Mouse (Mus musculus): ENCODE data around the gene Spsb3. TPM values are rescaled to one million over a fixed set of nuclear protein-coding genes. Genes with fewer than 3 reads are reported as not detected.

Spsb3 gene
- polyA plus RNA-seq, 1 experiment from 2014 or later: 75.0 TPM

GRCm38 (mm10) chr17:24933163-24933562 lies 46.7 kb downstream of the Spsb3 start:
- H3K9ac ChIP-seq: no peak overlapping the region
- WGBS: 76% methylated on average over 4 of the region's 4 CpGs

GRCm38 (mm10) chr17:24934926-24935325 lies 48.5 kb downstream of the Spsb3 start:
- Histone ChIP-seq H3K27me3 (ENCODE audit: control insufficient read depth, insufficient read depth, low read length) (no peaks in the 10 kb centered on the region), H3K9me3 (ENCODE audit: control insufficient read depth, low read length) (no peaks in the 10 kb centered on the region), H3K4me2 (replicated peaks) (peak overlapping the region; percentile 90), H3K36me3 (replicated peaks; ENCODE audit: control insufficient read depth, insufficient read depth) (peaks cover 13% of the 10 kb centered on the region), H3K27ac (no peak overlapping the region), H3K4me1 (replicated peaks; ENCODE audit: control insufficient read depth, insufficient read depth, low read length) (peaks cover 16% of the 10 kb centered on the region), H3K4me3 (replicated peaks; ENCODE audit: low read length) (peak overlapping the region; percentile 93), H3K9ac (peak overlapping the region; percentile 92)
- no peak for ATAC-seq (ENCODE audit: low FRiP score)
- no peak for DNase-seq (ENCODE audit: low spot score)
- WGBS: 89% methylated on average over 4 of the region's 4 CpGs

More at GRCm38 (mm10) chr17:24933163-24933562, 46.7 kb downstream of the Spsb3 start:
- DNase-seq (ENCODE audit: low spot score) (no peak), ATAC-seq (ENCODE audit: low FRiP score) (no peak)
- peaks cover 16% of the 10 kb centered on the region for H3K4me1 ChIP-seq (replicated peaks; ENCODE audit: control insufficient read depth, insufficient read depth, low read length)
- H3K9me3 ChIP-seq (ENCODE audit: control insufficient read depth, low read length): no peaks in the 10 kb centered on the region
- no peaks in the 10 kb centered on the region for H3K27me3 ChIP-seq (ENCODE audit: control insufficient read depth, insufficient read depth, low read length)
- H3K36me3 ChIP-seq (replicated peaks; ENCODE audit: control insufficient read depth, insufficient read depth): peaks cover 23% of the 10 kb centered on the region
- no peak overlapping the region for H3K27ac ChIP-seq
- no peak overlapping the region for H3K4me2 ChIP-seq (replicated peaks)
- H3K4me3 ChIP-seq (replicated peaks; ENCODE audit: low read length): no peak overlapping the region

- Histone ChIP-seq H3K9ac (peak overlapping the region; percentile 92), H3K27ac (no peak overlapping the region), H3K9me3 (ENCODE audit: control insufficient read depth, low read length) (no peaks in the 10 kb centered on the region), H3K27me3 (ENCODE audit: control insufficient read depth, insufficient read depth, low read length) (no peaks in the 10 kb centered on the region), H3K4me2 (replicated peaks) (peak overlapping the region; percentile 90), H3K36me3 (replicated peaks; ENCODE audit: control insufficient read depth, insufficient read depth) (peaks cover 13% of the 10 kb centered on the region), H3K4me3 (replicated peaks; ENCODE audit: low read length) (peak overlapping the region; percentile 93), H3K4me1 (replicated peaks; ENCODE audit: control insufficient read depth, insufficient read depth, low read length) (peaks cover 16% of the 10 kb centered on the region)
- DNase-seq (ENCODE audit: low spot score) (no peak), ATAC-seq (ENCODE audit: low FRiP score) (no peak)
Observed at GRCm38 (mm10) chr17:24935666-24936065, 49.2 kb downstream of the Spsb3 start.

GRCm38 (mm10) chr17:24936259-24937237 lies 50.1 kb downstream of the Spsb3 start, which contains the start of gene Mapk8ip3:
Gene Mapk8ip3 (minus strand): TSS chr17:24936977.
- peak; percentile 98 for ATAC-seq (ENCODE audit: low FRiP score)
- Histone ChIP-seq H3K36me3 (replicated peaks; ENCODE audit: control insufficient read depth, insufficient read depth) (peaks cover 7% of the 10 kb centered on the region; the same call in 1 of the 2 replicates), H3K4me3 (replicated peaks; ENCODE audit: low read length) (peak within 1 kb of the TSS; percentile 93), H3K27me3 (ENCODE audit: control insufficient read depth, insufficient read depth, low read length) (no peaks in the 10 kb centered on the region), H3K4me1 (replicated peaks; ENCODE audit: control insufficient read depth, insufficient read depth, low read length) (peaks cover 16% of the 10 kb centered on the region), H3K27ac (peak within 1 kb of the TSS; percentile 95), H3K4me2 (replicated peaks) (peak within 1 kb of the TSS; percentile 90), H3K9me3 (ENCODE audit: control insufficient read depth, low read length) (no peaks in the 10 kb centered on the region), H3K9ac (peak within 1 kb of the TSS; percentile 92)
- peak; percentile 92 for DNase-seq (ENCODE audit: low spot score)
- under 1% methylated on average over 78 of the region's 78 CpGs for WGBS

- Histone ChIP-seq H3K4me3 (replicated peaks; ENCODE audit: low read length) (peak overlapping the region; percentile 93), H3K9ac (peak overlapping the region; percentile 92), H3K36me3 (replicated peaks; ENCODE audit: control insufficient read depth, insufficient read depth) (no peaks in the 10 kb centered on the region), H3K4me1 (replicated peaks; ENCODE audit: control insufficient read depth, insufficient read depth, low read length) (peaks cover 16% of the 10 kb centered on the region), H3K9me3 (ENCODE audit: control insufficient read depth, low read length) (no peaks in the 10 kb centered on the region), H3K4me2 (replicated peaks) (peak overlapping the region; percentile 90), H3K27me3 (ENCODE audit: control insufficient read depth, insufficient read depth, low read length) (no peaks in the 10 kb centered on the region), H3K27ac (peak overlapping the region; percentile 95)
- WGBS: 51% methylated on average over 6 of the region's 6 CpGs
- ATAC-seq (ENCODE audit: low FRiP score): no peak
- no peak for DNase-seq (ENCODE audit: low spot score)
Observed at GRCm38 (mm10) chr17:24937266-24937665, 50.8 kb downstream of the Spsb3 start.

Other genes with a start within 250 kb of the Spsb3 start
- 53.5 and 56.9 TPM in 2 replicates for gene Slc9a3r2, start 236.3 kb upstream of the Spsb3 start, polyA plus RNA-seq (2014; fragmentation: Nextera tagmentation; extraction: Ambion mirVana)
- 0.83 TPM in 1 of 2 replicates, not detected in the other for gene Npw, start 228.2 kb upstream of the Spsb3 start, polyA plus RNA-seq (2014; fragmentation: Nextera tagmentation; extraction: Ambion mirVana)
- 22.8 and 25.6 TPM in 2 replicates for gene Zfp598, start 217.0 kb upstream of the Spsb3 start, polyA plus RNA-seq (2014; fragmentation: Nextera tagmentation; extraction: Ambion mirVana)
- gene Syngr3, start 196.7 kb upstream of the Spsb3 start, polyA plus RNA-seq (2014; fragmentation: Nextera tagmentation; extraction: Ambion mirVana): 178 and 220 TPM in 2 replicates
- 35.2 and 43.4 TPM in 2 replicates for gene Gfer, start 190.5 kb upstream of the Spsb3 start, polyA plus RNA-seq (2014; fragmentation: Nextera tagmentation; extraction: Ambion mirVana)
- gene Noxo1, start 190.4 kb upstream of the Spsb3 start, polyA plus RNA-seq (2014; fragmentation: Nextera tagmentation; extraction: Ambion mirVana): 1.9 and 2.4 TPM in 2 replicates
- 58.3 and 64.3 TPM in 2 replicates for gene Tbl3, start 179.0 kb upstream of the Spsb3 start, polyA plus RNA-seq (2014; fragmentation: Nextera tagmentation; extraction: Ambion mirVana)
- not detected in 2 replicates for gene Rnf151, start 168.6 kb upstream of the Spsb3 start, polyA plus RNA-seq (2014; fragmentation: Nextera tagmentation; extraction: Ambion mirVana)
- 800 and 838 TPM in 2 replicates for gene Rps2, start 168.5 kb upstream of the Spsb3 start, polyA plus RNA-seq (2014; fragmentation: Nextera tagmentation; extraction: Ambion mirVana)
- gene Ndufb10, start 162.2 kb upstream of the Spsb3 start, polyA plus RNA-seq (2014; fragmentation: Nextera tagmentation; extraction: Ambion mirVana): 308 and 347 TPM in 2 replicates
- 0.25 TPM in 1 of 2 replicates, not detected in the other for gene Rpl3l, start 158.8 kb upstream of the Spsb3 start, polyA plus RNA-seq (2014; fragmentation: Nextera tagmentation; extraction: Ambion mirVana)
- 20.5 and 22.4 TPM in 2 replicates for gene Msrb1, start 150.0 kb upstream of the Spsb3 start, polyA plus RNA-seq (2014; fragmentation: Nextera tagmentation; extraction: Ambion mirVana)
- gene Hs3st6, start 133.7 kb upstream of the Spsb3 start, polyA plus RNA-seq (2014; fragmentation: Nextera tagmentation; extraction: Ambion mirVana): 0.36 TPM in 1 of 2 replicates, not detected in the other
- not detected in 2 replicates for gene Meiob, start 82.4 kb upstream of the Spsb3 start, polyA plus RNA-seq (2014; fragmentation: Nextera tagmentation; extraction: Ambion mirVana)
- 71.5 and 73.0 TPM in 2 replicates for gene Hagh, start 46.5 kb upstream of the Spsb3 start, polyA plus RNA-seq (2014; fragmentation: Nextera tagmentation; extraction: Ambion mirVana)
- 22.4 and 23.3 TPM in 2 replicates for gene Fahd1, start 36.3 kb upstream of the Spsb3 start, polyA plus RNA-seq (2014; fragmentation: Nextera tagmentation; extraction: Ambion mirVana)
- 0.09 TPM in 1 of 2 replicates, not detected in the other for gene Igfals, start 20.6 kb upstream of the Spsb3 start, polyA plus RNA-seq (2014; fragmentation: Nextera tagmentation; extraction: Ambion mirVana)
- 67.4 and 72.8 TPM in 2 replicates for gene Nubp2, start 294 bp upstream of the Spsb3 start, polyA plus RNA-seq (2014; fragmentation: Nextera tagmentation; extraction: Ambion mirVana)
- gene Eme2, start 8.4 kb downstream of the Spsb3 start, polyA plus RNA-seq (2014; fragmentation: Nextera tagmentation; extraction: Ambion mirVana): 22.7 and 23.7 TPM in 2 replicates
- 72.9 and 82.6 TPM in 2 replicates for gene Mrps34, start 8.5 kb downstream of the Spsb3 start, polyA plus RNA-seq (2014; fragmentation: Nextera tagmentation; extraction: Ambion mirVana)
- gene Nme3, start 9.9 kb downstream of the Spsb3 start, polyA plus RNA-seq (2014; fragmentation: Nextera tagmentation; extraction: Ambion mirVana): 85.6 and 95.8 TPM in 2 replicates
- 86.0 and 90.1 TPM in 2 replicates for gene Mapk8ip3, start 50.3 kb downstream of the Spsb3 start, polyA plus RNA-seq (2014; fragmentation: Nextera tagmentation; extraction: Ambion mirVana)
- gene Jpt2, start 74.0 kb downstream of the Spsb3 start, polyA plus RNA-seq (2014; fragmentation: Nextera tagmentation; extraction: Ambion mirVana): 58.2 and 60.6 TPM in 2 replicates
- gene Cramp1l, start 129.1 kb downstream of the Spsb3 start, polyA plus RNA-seq (2014; fragmentation: Nextera tagmentation; extraction: Ambion mirVana): 8.0 and 8.1 TPM in 2 replicates
- 15.9 and 20.9 TPM in 2 replicates for gene Ift140, start 129.4 kb downstream of the Spsb3 start, polyA plus RNA-seq (2014; fragmentation: Nextera tagmentation; extraction: Ambion mirVana)
- 11.3 and 12.4 TPM in 2 replicates for gene Tmem204, start 196.9 kb downstream of the Spsb3 start, polyA plus RNA-seq (2014; fragmentation: Nextera tagmentation; extraction: Ambion mirVana)
- 39.8 and 41.7 TPM in 2 replicates for gene Telo2, start 229.3 kb downstream of the Spsb3 start, polyA plus RNA-seq (2014; fragmentation: Nextera tagmentation; extraction: Ambion mirVana)
- not detected in 2 replicates for gene Ptx4, start 234.1 kb downstream of the Spsb3 start, polyA plus RNA-seq (2014; fragmentation: Nextera tagmentation; extraction: Ambion mirVana)
- 28.1 and 29.4 TPM in 2 replicates for gene Clcn7, start 246.7 kb downstream of the Spsb3 start, polyA plus RNA-seq (2014; fragmentation: Nextera tagmentation; extraction: Ambion mirVana)

Measured in hindbrain, embryonic 14.5 days (tissue).